In genomic region chr10:58798156-58798555, GRCm38 (mm10) we compare ENCODE assay signal across 24 mouse cellular contexts. TPM values are rescaled to one million over a fixed set of nuclear protein-coding genes. Genes with fewer than 3 reads are reported as not detected.
DNase-seq lines count a peak whose midpoint lies in the region; ATAC-seq and TF ChIP-seq lines count a peak whose summit lies in the region.
"Had no signal": no experiment of that assay in that cellular context is flagged by ENCODE, and none has a peak within 500 bp of the region (broad histone marks: within the 10 kb centered on the region; RNA-seq: fewer than 3 reads in every experiment).

No protein-coding gene starts in this region.

- H3K27ac ChIP-seq in forebrain, embryonic 13.5 days: no peak overlapping the region
- no peak overlapping the region for H3K27ac ChIP-seq in forebrain, embryonic 10.5 days
- H3K27ac ChIP-seq in heart, embryonic 14.5 days (replicated peaks in 1 of 2; ENCODE audit: control insufficient read depth in 1 of 2, insufficient read depth in 1 of 2, low read depth in 2 of 2, low read length in 2 of 2): no peak overlapping the region
- peak overlapping the region; percentile 59; the same call in 1 of the 2 replicates for H3K27ac ChIP-seq in left cerebral cortex, adult 2 months
- no peak overlapping the region for H3K27ac ChIP-seq in forebrain, embryonic 16.5 days (ENCODE audit: low read length)
- H3K27ac ChIP-seq: embryonic facial prominence, embryonic 13.5 days; heart, embryonic 15.5 days; liver, embryonic 13.5 days; midbrain, embryonic 12.5 days had no signal

- no peak overlapping the region for H3K4me2 ChIP-seq in forebrain, embryonic 13.5 days
- H3K4me2 ChIP-seq in heart, embryonic 14.5 days (ENCODE audit: low read length): 0 out of 2 replicates have a peak overlapping the region, but pooled peaks have one; percentile 20
- no peak overlapping the region for H3K4me2 ChIP-seq in forebrain, embryonic 16.5 days (ENCODE audit: low read length)
- H3K4me2 ChIP-seq: embryonic facial prominence, embryonic 13.5 days; heart, embryonic 15.5 days; liver, embryonic 13.5 days; midbrain, embryonic 12.5 days had no signal

- H3K4me1 ChIP-seq in forebrain, embryonic 13.5 days: peaks cover 16% of the 10 kb centered on the region
- H3K4me1 ChIP-seq in forebrain, embryonic 10.5 days: peaks cover 14% of the 10 kb centered on the region
- peaks cover 6 to 7% of the 10 kb centered on the region in 2 experiments; a peak in 3 of 4 replicates for H3K4me1 ChIP-seq in heart, embryonic 14.5 days (ENCODE audit: control insufficient read depth in 2 of 2, insufficient read depth in 2 of 2, low read length in 2 of 2)
- peaks cover 19% of the 10 kb centered on the region for H3K4me1 ChIP-seq in forebrain, embryonic 16.5 days (replicated peaks; ENCODE audit: control insufficient read depth, insufficient read depth, low read length)
- H3K4me1 ChIP-seq: embryonic facial prominence, embryonic 13.5 days; liver, embryonic 13.5 days; midbrain, embryonic 12.5 days had no signal

- no peak for DNase-seq in forebrain, embryonic 10.5 days (ENCODE audit: extremely low spot score, low spot score)
- DNase-seq in heart, postnatal 25 days (ENCODE audit: low spot score): no peak
- no peak for DNase-seq in left cerebral cortex, adult 2 months (ENCODE audit: extremely low spot score in 1 of 2, low spot score in 2 of 2)
- DNase-seq in left cerebral cortex, adult 11 months (ENCODE audit: low spot score): no peak
- DNase-seq: adrenal gland, postnatal 10 days; cerebellum, adult 8-10 months; cerebellum, postnatal 36 days; embryo, embryonic 11 days; gastrocnemius, postnatal 10 days; kidney, adult 18-20 months; kidney, postnatal 4 days; liver, embryonic 13.5 days; lung, adult 2 months; lung, postnatal 14 days; thymus, postnatal 36 days had no signal

- intact Hi-C loops in heart, postnatal 25 days (cut with DNase I): no loop called here
- intact Hi-C loops in left cerebral cortex, adult 2 months (cut with DNase I): loop anchor here (1.0 kb wide), 1 partner anchor 119 kb away; no protein-coding TSS in a partner anchor

- H3K9ac ChIP-seq in forebrain, embryonic 13.5 days: no peak overlapping the region
- H3K9ac ChIP-seq in heart, embryonic 14.5 days (ENCODE audit: low read length): no peak overlapping the region
- H3K9ac ChIP-seq in forebrain, embryonic 16.5 days (replicated peaks; ENCODE audit: low read depth, low read length): no peak overlapping the region
- H3K9ac ChIP-seq: embryonic facial prominence, embryonic 13.5 days; heart, embryonic 15.5 days; liver, embryonic 13.5 days; midbrain, embryonic 12.5 days had no signal

- H3K36me3 ChIP-seq in forebrain, embryonic 13.5 days (ENCODE audit: poor library complexity, severe bottlenecking): no peaks in the 10 kb centered on the region
- H3K36me3 ChIP-seq in forebrain, embryonic 10.5 days (replicated peaks): no peaks in the 10 kb centered on the region
- no peaks in the 10 kb centered on the region for H3K36me3 ChIP-seq in heart, embryonic 14.5 days (ENCODE audit: control insufficient read depth, insufficient read depth, low read length)
- H3K36me3 ChIP-seq in forebrain, embryonic 16.5 days (ENCODE audit: control insufficient read depth, insufficient read depth): no peaks in the 10 kb centered on the region
- H3K36me3 ChIP-seq: embryonic facial prominence, embryonic 13.5 days; heart, embryonic 15.5 days; liver, embryonic 13.5 days; midbrain, embryonic 12.5 days had no signal

- H3K4me3 ChIP-seq in forebrain, embryonic 13.5 days: no peak overlapping the region
- no peak overlapping the region for H3K4me3 ChIP-seq in forebrain, embryonic 10.5 days
- no peak overlapping the region for H3K4me3 ChIP-seq in heart, embryonic 14.5 days (ENCODE audit: control insufficient read depth in 1 of 2, insufficient read depth in 1 of 2, low read depth in 1 of 2, low read length in 2 of 2)
- no peak overlapping the region for H3K4me3 ChIP-seq in left cerebral cortex, adult 2 months
- H3K4me3 ChIP-seq in forebrain, embryonic 16.5 days (replicated peaks; ENCODE audit: low read length): no peak overlapping the region
- H3K4me3 ChIP-seq: embryonic facial prominence, embryonic 13.5 days; erythroblast, embryonic 14.5 days; heart, embryonic 15.5 days; liver, embryonic 13.5 days; midbrain, embryonic 12.5 days had no signal

- no peaks in the 10 kb centered on the region for H3K27me3 ChIP-seq in forebrain, embryonic 13.5 days
- no peaks in the 10 kb centered on the region for H3K27me3 ChIP-seq in forebrain, embryonic 10.5 days (ENCODE audit: poor library complexity, severe bottlenecking)
- peaks cover 8% of the 10 kb centered on the region; the same call in 1 of the 2 replicates for H3K27me3 ChIP-seq in heart, embryonic 14.5 days (ENCODE audit: control insufficient read depth, insufficient read depth, low read length)
- H3K27me3 ChIP-seq in forebrain, embryonic 16.5 days (replicated peaks; ENCODE audit: control insufficient read depth, insufficient read depth, low read length): no peaks in the 10 kb centered on the region
- H3K27me3 ChIP-seq: embryonic facial prominence, embryonic 13.5 days; liver, embryonic 13.5 days; midbrain, embryonic 12.5 days had no signal

- peak; percentile 65 for ATAC-seq in forebrain, embryonic 13.5 days
- ATAC-seq in heart, embryonic 14.5 days (ENCODE audit: insufficient number of reproducible peaks, insufficient read depth, low FRiP score, low read depth): no peak
- peak; percentile 73 for ATAC-seq in forebrain, embryonic 16.5 days
- ATAC-seq: inflammation-experienced regulatory T-cells, adult 6 months had no signal

- no peaks in the 10 kb centered on the region for H3K9me3 ChIP-seq in forebrain, embryonic 13.5 days (replicated peaks)
- H3K9me3 ChIP-seq in forebrain, embryonic 10.5 days: no peaks in the 10 kb centered on the region
- no peaks in the 10 kb centered on the region for H3K9me3 ChIP-seq in heart, embryonic 14.5 days (ENCODE audit: control insufficient read depth, low read length)
- no peaks in the 10 kb centered on the region for H3K9me3 ChIP-seq in forebrain, embryonic 16.5 days (ENCODE audit: control insufficient read depth, low read length)
- H3K9me3 ChIP-seq: embryonic facial prominence, embryonic 13.5 days; heart, embryonic 15.5 days; liver, embryonic 13.5 days; midbrain, embryonic 12.5 days had no signal

- TF ChIP-seq CTCF in left cerebral cortex, adult 2 months (IDR thresholded peaks at IDR 0.05): no peak

- 73% methylated on average over 3 of the region's 3 CpGs for WGBS in forebrain, embryonic 13.5 days
- WGBS in forebrain, embryonic 10.5 days: 99% methylated on average over 3 of the region's 3 CpGs
- WGBS in heart, embryonic 14.5 days: 84% methylated on average over 3 of the region's 3 CpGs
- WGBS in forebrain, embryonic 16.5 days: 58% methylated on average over 3 of the region's 3 CpGs

RNA-seq across cellular contexts. Expression of gene Sh3rf3, which starts 15.0 kb away (rescaled TPM):
- polyA plus RNA-seq in forebrain, embryonic 13.5 days (2015; fragmentation: Nextera tagmentation; extraction: Ambion mirVana): 6.1 TPM in 2 replicates
- polyA plus RNA-seq in forebrain, embryonic 10.5 days (2016; fragmentation: Nextera tagmentation; extraction: Ambion mirVana): 0.36 and 0.48 TPM in 2 replicates
- 0.23 and 0.65 TPM in 2 replicates for polyA plus RNA-seq in heart, embryonic 14.5 days (2014; fragmentation: Nextera tagmentation; extraction: Ambion mirVana)
- under 1 TPM; 0.75 TPM for total RNA-seq in heart, postnatal 25 days (2021)
- 10 to 100 TPM; 48.3 to 55.2 TPM for total RNA-seq in left cerebral cortex, adult 2 months (2021)
- 9.2 and 11.0 TPM in 2 replicates for polyA plus RNA-seq in forebrain, embryonic 16.5 days (2015; fragmentation: Nextera tagmentation; extraction: Ambion mirVana)
- total RNA-seq: granulocyte monocyte progenitor cell, adult 5-6 weeks had no signal
- polyA plus RNA-seq: erythroblast, embryonic 14.5 days; inflammation-experienced regulatory T-cells, adult 6 months; liver, embryonic 13.5 days had no signal
